Mouse (Mus musculus): Measurements from ENCODE around the gene Abl1.

- TF ChIP-seq CTCF (IDR thresholded peaks at IDR 0.05), result peak; percentile 99
- no peak for TF ChIP-seq POLR2A (IDR thresholded peaks at IDR 0.05; ENCODE audit: insufficient read depth, low read depth, low read length)
- TF ChIP-seq EP300 (IDR thresholded peaks at IDR 0.05; ENCODE audit: insufficient read depth, low read depth, low read length), result no peak
Observed at GRCm38 (mm10) chr2:31787029-31787428, 98.9 kb downstream of the Abl1 start.
